Mouse (Mus musculus) CH12.LX (cell line): ENCODE data around the gene Best2. TPM values are rescaled to one million over a fixed set of nuclear protein-coding genes. Genes with fewer than 3 reads are reported as not detected.
A peak's percentile ranks its signal among the peaks of the same experiment; 100 is the strongest.

ENCODE experiments used
- DNase-seq: peaks from one replicate; pipeline ENCODE4 v3.0.0-alpha.2; 2013; ENCODE audit errors: extremely low read depth
- H3K27ac ChIP-seq: 2 replicates; pipeline ENCODE4 v1.5.1; 2012; ENCODE audit warnings: low read depth, mild to moderate bottlenecking, control low read depth, moderate library complexity; ENCODE audit not compliant: insufficient read depth
- H3K27me3 ChIP-seq: replicated peaks from 2 replicates; pipeline ENCODE3; 2012; ENCODE audit warnings: inconsistent platforms
- H3K36me3 ChIP-seq, 2 experiments: replicated peaks in 1 of 2; 2 replicates each; pipeline versions ENCODE3 to v1.6.1; 2012; ENCODE audit warnings: inconsistent platforms in 1 of 2, low read length in 1 of 2, mild to moderate bottlenecking in 1 of 2, mixed read lengths in 1 of 2, moderate library complexity in 1 of 2; ENCODE audit not compliant: control insufficient read depth in 1 of 2, insufficient read depth in 1 of 2
- H3K4me1 ChIP-seq, 2 experiments: 2 replicates each; pipeline ENCODE4 v1.6.1; 2012; ENCODE audit warnings: inconsistent platforms in 1 of 2, moderate library complexity in 1 of 2; ENCODE audit not compliant: insufficient read depth in 2 of 2, control insufficient read depth in 1 of 2
- H3K4me2 ChIP-seq: 2 replicates; pipeline ENCODE4 v1.6.1; 2012; ENCODE audit warnings: low read depth, mild to moderate bottlenecking, control low read depth; ENCODE audit not compliant: poor library complexity, insufficient read depth, severe bottlenecking
- H3K4me3 ChIP-seq, 3 experiments: fragments of 150-350 bp in 1 of 3; sonication (generic) in 1 of 3; replicated peaks in 1 of 3; 2 replicates each; pipeline versions ENCODE3 to v1.5.1; 2011 to 2012; ENCODE audit warnings: low read depth in 2 of 3, low read length in 2 of 3, mild to moderate bottlenecking in 2 of 3, moderate library complexity in 2 of 3, control low read depth in 1 of 3, improper control_type of control experiment in 1 of 3, inconsistent platforms in 1 of 3, mixed read lengths in 1 of 3; ENCODE audit not compliant: poor library complexity in 1 of 3
- H3K79me2 ChIP-seq: replicated peaks from 2 replicates; pipeline ENCODE4 v1.6.1; 2012; ENCODE audit warnings: mild to moderate bottlenecking, moderate library complexity; ENCODE audit not compliant: control insufficient read depth, poor library complexity, insufficient read depth, severe bottlenecking; ENCODE audit errors: extremely low read depth
- H3K9ac ChIP-seq: 2 replicates; pipeline ENCODE4 v1.6.1; 2012; ENCODE audit warnings: low read depth, mild to moderate bottlenecking, control low read depth, moderate library complexity; ENCODE audit not compliant: insufficient read depth
- H3K9me3 ChIP-seq: replicated peaks from 2 replicates; pipeline ENCODE3; 2012; ENCODE audit warnings: low read length, inconsistent platforms, mixed read lengths
- BHLHE40 ChIP-seq: IDR thresholded peaks from 2 replicates; pipeline ENCODE4 v1.6.1; 2011; ENCODE audit warnings: mild to moderate bottlenecking, low read depth, low read length, improper control_type of control experiment
- CHD1 ChIP-seq: IDR thresholded peaks from 2 replicates; pipeline ENCODE4 v1.6.1; 2012; ENCODE audit warnings: low read depth, low read length, improper control_type of control experiment, inconsistent platforms
- CHD2 ChIP-seq: IDR thresholded peaks from 2 replicates; pipeline ENCODE4 v1.6.1; 2011; ENCODE audit warnings: low read length, improper control_type of control experiment
- CTCF ChIP-seq, 2 experiments: IDR thresholded peaks in 1 of 2; conservative IDR thresholded peaks in 1 of 2; 2 replicates each; pipeline ENCODE4 v1.5.1; 2011 to 2012; ENCODE audit warnings: low read depth in 2 of 2, low read length in 2 of 2, improper control_type of control experiment in 1 of 2, inconsistent platforms in 1 of 2, mild to moderate bottlenecking in 1 of 2, moderate library complexity in 1 of 2
- ELF1 ChIP-seq: IDR thresholded peaks from 2 replicates; pipeline ENCODE4 v1.6.1; 2014; ENCODE audit warnings: low read depth, mild to moderate bottlenecking, inconsistent platforms, low read length, improper control_type of control experiment
- EP300 ChIP-seq: IDR thresholded peaks from 2 replicates; pipeline ENCODE4 v1.6.1; 2011; ENCODE audit warnings: low read length, improper control_type of control experiment
- ETS1 ChIP-seq: conservative IDR thresholded peaks from 2 replicates; pipeline ENCODE4 v1.6.1; 2012; ENCODE audit warnings: low read depth, mild to moderate bottlenecking, inconsistent platforms, low read length, improper control_type of control experiment, moderate library complexity
- GABPA ChIP-seq: IDR thresholded peaks from 2 replicates; pipeline ENCODE4 v1.6.1; 2012; ENCODE audit warnings: low read depth, low read length, improper control_type of control experiment, inconsistent platforms; ENCODE audit not compliant: insufficient replicate concordance
- IRF4 ChIP-seq: IDR thresholded peaks from 2 replicates; pipeline ENCODE4 v1.6.1; 2014; ENCODE audit warnings: low read depth, mild to moderate bottlenecking, inconsistent platforms, low read length, improper control_type of control experiment
- JUN ChIP-seq: IDR thresholded peaks from 2 replicates; pipeline ENCODE4 v1.6.1; 2011; ENCODE audit warnings: low read depth, mild to moderate bottlenecking, low read length, improper control_type of control experiment, moderate library complexity; ENCODE audit not compliant: insufficient read depth
- JUND ChIP-seq: conservative IDR thresholded peaks from 2 replicates; pipeline ENCODE4 v1.6.1; 2011; ENCODE audit warnings: low read depth, low read length, improper control_type of control experiment
- MAFK ChIP-seq: IDR thresholded peaks from 2 replicates; pipeline ENCODE4 v1.6.1; 2011; ENCODE audit warnings: low read length, improper control_type of control experiment; ENCODE audit not compliant: insufficient replicate concordance
- MAX ChIP-seq: IDR thresholded peaks from 2 replicates; pipeline ENCODE4 v1.6.1; 2011; ENCODE audit warnings: low read length, improper control_type of control experiment
- MAZ ChIP-seq: IDR thresholded peaks from 2 replicates; pipeline ENCODE4 v1.6.1; 2012; ENCODE audit warnings: low read depth, mild to moderate bottlenecking, inconsistent platforms, low read length, improper control_type of control experiment, moderate library complexity
- MEF2A ChIP-seq: IDR thresholded peaks from 2 replicates; pipeline ENCODE4 v1.6.1; 2014; ENCODE audit warnings: low read depth, mild to moderate bottlenecking, inconsistent platforms, low read length, improper control_type of control experiment, borderline replicate concordance
- MYC ChIP-seq: IDR thresholded peaks from 2 replicates; pipeline ENCODE4 v1.6.1; 2011; ENCODE audit warnings: low read depth, mild to moderate bottlenecking, improper control_type of control experiment, low read length
- NELFE ChIP-seq: IDR thresholded peaks from 2 replicates; pipeline ENCODE4 v1.6.1; 2011; ENCODE audit warnings: low read depth, low read length, improper control_type of control experiment
- NRF1 ChIP-seq: IDR thresholded peaks from 2 replicates; pipeline ENCODE4 v1.6.1; 2014; ENCODE audit warnings: low read depth, mild to moderate bottlenecking, inconsistent platforms, low read length, improper control_type of control experiment, moderate library complexity
- PAX5 ChIP-seq: IDR thresholded peaks from 2 replicates; pipeline ENCODE4 v1.6.1; 2012; ENCODE audit warnings: low read length, inconsistent platforms, mixed read lengths
- POLR2A ChIP-seq: IDR thresholded peaks from 2 replicates; pipeline ENCODE4 v1.6.1; 2011; ENCODE audit warnings: low read depth, mild to moderate bottlenecking, improper control_type of control experiment, low read length
- RAD21 ChIP-seq: IDR thresholded peaks from 2 replicates; pipeline ENCODE4 v1.6.1; 2011; ENCODE audit warnings: low read depth, mild to moderate bottlenecking, low read length, improper control_type of control experiment, moderate library complexity
- RCOR1 ChIP-seq: conservative IDR thresholded peaks from 2 replicates; pipeline ENCODE4 v1.6.1; 2012; ENCODE audit warnings: low read depth, mild to moderate bottlenecking, inconsistent platforms, low read length, improper control_type of control experiment
- SIN3A ChIP-seq: IDR thresholded peaks from 2 replicates; pipeline ENCODE4 v1.6.1; 2012; ENCODE audit warnings: low read length, improper control_type of control experiment, inconsistent platforms
- SMC3 ChIP-seq: IDR thresholded peaks from 2 replicates; pipeline ENCODE4 v1.6.1; 2011; ENCODE audit warnings: low read depth, low read length, improper control_type of control experiment
- TCF12 ChIP-seq: IDR thresholded peaks from 2 replicates; pipeline ENCODE4 v1.6.1; 2014; ENCODE audit warnings: low read depth, mild to moderate bottlenecking, inconsistent platforms, low read length, improper control_type of control experiment
- UBTF ChIP-seq: IDR thresholded peaks from 2 replicates; pipeline ENCODE4 v1.6.1; 2012; ENCODE audit warnings: low read depth, mild to moderate bottlenecking, inconsistent platforms, low read length, improper control_type of control experiment, moderate library complexity
- ZC3H11A ChIP-seq: IDR thresholded peaks from 2 replicates; pipeline ENCODE4 v1.6.1; 2012; ENCODE audit warnings: low read depth, mild to moderate bottlenecking, inconsistent platforms, low read length, improper control_type of control experiment
- ZKSCAN1 ChIP-seq: IDR thresholded peaks from 2 replicates; pipeline ENCODE4 v1.6.1; 2012; ENCODE audit warnings: low read depth, inconsistent platforms, low read length, improper control_type of control experiment, borderline replicate concordance
- ZMIZ1 ChIP-seq: IDR thresholded peaks from 2 replicates; pipeline ENCODE4 v1.6.1; 2012; ENCODE audit warnings: low read depth, mild to moderate bottlenecking, inconsistent platforms, low read length, improper control_type of control experiment
- ZNF384 ChIP-seq: IDR thresholded peaks from 2 replicates; pipeline ENCODE4 v1.6.1; 2012; ENCODE audit warnings: low read depth, low read length, improper control_type of control experiment, inconsistent platforms
- dilution Hi-C: fragments of 300-500 bp; cut with MboI; formaldehyde crosslinking; loops from 2 replicates; pipeline ENCODE4 v1.14.3; 2020; ENCODE audit warnings: low sequenced_read_pairs; ENCODE audit not compliant: extremely low pct_unique_long_range_greater_than_20kb, extremely low pct_ligation_motif_present
- in situ Hi-C: fragments of 300-500 bp; cut with MboI; formaldehyde crosslinking; loops from 3 replicates; pipeline ENCODE4 v1.14.3; 2019; ENCODE audit warnings: low sequenced_read_pairs, low pct_ligation_motif_present, low pct_unique_long_range_greater_than_20kb, mixed read lengths
- polyA plus RNA-seq: library from polyadenylated mRNA; unstranded; fragments of >175 nt; gene quantifications from 2 replicates; pipeline ENCODE4 v1.2.1, GENCODE M21; 2012; ENCODE audit warnings: low read depth; ENCODE audit not compliant: insufficient read length
- total RNA-seq, 2 experiments: library from RNA; depleted of rRNA; stranded (reverse); fragments of 300-350 nt in 1 of 2; fragments of >200 nt in 1 of 2; gene quantifications; 2 replicates each; pipeline ENCODE4 v1.2.3; 2012 to 2014

Gene Best2
- total and polyA plus RNA-seq, 3 experiments: 0.23 TPM; not detected in 2

GRCm38 (mm10) chr8:84976031-84976762, 38.1 kb downstream of the Best2 start (continued):
- TF ChIP-seq MAZ: peak; percentile 98
- no peak for TF ChIP-seq JUN
- TF ChIP-seq RAD21: no peak
- peak; percentile 96 for TF ChIP-seq SIN3A
- no peak for TF ChIP-seq EP300
- TF ChIP-seq ZKSCAN1: peak; percentile 17; the same call in 1 of the 2 replicates
- TF ChIP-seq MAX: peak; percentile 48
- 0 out of 4 replicates have a peak, but pooled peaks of 1 of the 2 experiments have one; percentile 1 for TF ChIP-seq CTCF (conservative IDR thresholded peaks at IDR 0.05 in 1 of 2, IDR thresholded peaks at IDR 0.05 in 1 of 2; ENCODE audit: low read depth in 2 of 2, low read length in 2 of 2)
- peak; percentile 78 for TF ChIP-seq NRF1
- TF ChIP-seq ZNF384: 0 out of 2 replicates have a peak, but pooled peaks have one; percentile 33
- TF ChIP-seq POLR2A: peak; percentile 79; the same call in 1 of the 2 replicates
- peak; percentile 81 for TF ChIP-seq BHLHE40
- no peak for TF ChIP-seq GABPA
- peak; percentile 97 for TF ChIP-seq ETS1
- TF ChIP-seq CHD1: no peak; the same call in 1 of the 2 replicates
- TF ChIP-seq SMC3: peak; percentile 40
- TF ChIP-seq CHD2: peak; percentile 96
- TF ChIP-seq UBTF: peak; percentile 95

GRCm38 (mm10) chr8:84975434-84975833, 38.9 kb downstream of the Best2 start:
- H3K36me3 ChIP-seq: peaks cover 25 to 37% of the 10 kb centered on the region in 2 experiments
- no peaks in the 10 kb centered on the region for H3K9me3 ChIP-seq
- H3K4me1 ChIP-seq: peaks cover 4 to 22% of the 10 kb centered on the region in 2 experiments; a peak in 3 of 4 replicates
- peak overlapping the region; percentile 88 for H3K9ac ChIP-seq
- peak overlapping the region; percentile 98 for H3K4me2 ChIP-seq
- dilution Hi-C loops: no loop called here
- H3K27ac ChIP-seq: peak overlapping the region; percentile 92
- H3K79me2 ChIP-seq: peaks cover 24% of the 10 kb centered on the region
- H3K27me3 ChIP-seq: no peaks in the 10 kb centered on the region
- in situ Hi-C loops: no loop called here
- TF ChIP-seq NELFE: no peak; the same call in 1 of the 2 replicates
- TF ChIP-seq ZC3H11A: peak; percentile 94
- peak; percentile 88 for TF ChIP-seq SIN3A
- TF ChIP-seq PAX5: no peak
- TF ChIP-seq NRF1: peak; percentile 53; the same call in 1 of the 2 replicates
- peak; percentile 74 for TF ChIP-seq IRF4
- TF ChIP-seq MYC: peak; percentile 29; the same call in 1 of the 2 replicates
- peak; percentile 22; the same call in 1 of the 2 replicates for TF ChIP-seq BHLHE40
- peak; percentile 91 to 96 for TF ChIP-seq CTCF (conservative IDR thresholded peaks at IDR 0.05 in 1 of 2, IDR thresholded peaks at IDR 0.05 in 1 of 2; ENCODE audit: low read depth in 2 of 2, low read length in 2 of 2)
- TF ChIP-seq ZKSCAN1: no peak
- TF ChIP-seq RAD21: peak; percentile 91
- TF ChIP-seq SMC3: peak; percentile 97
- TF ChIP-seq JUND: 0 out of 2 replicates have a peak, but pooled peaks have one; percentile 17
- TF ChIP-seq MEF2A: peak; percentile 20; the same call in 1 of the 2 replicates
- TF ChIP-seq RCOR1: no peak
- TF ChIP-seq ZMIZ1: no peak
- peak; percentile 82 for TF ChIP-seq ZNF384
- peak; percentile 48; the same call in 1 of the 2 replicates for TF ChIP-seq ELF1
- TF ChIP-seq MAFK: no peak
- peak; percentile 70 for TF ChIP-seq TCF12
- TF ChIP-seq GABPA: no peak
- peak; percentile 17; the same call in 1 of the 2 replicates for TF ChIP-seq POLR2A
- peak; percentile 73; the same call in 1 of the 2 replicates for TF ChIP-seq MAZ
- peak; percentile 83 for DNase-seq
- peak overlapping the region; percentile 82 to 94 (median 92) for H3K4me3 ChIP-seq
